ENCODE assay signal across 9 mouse cellular contexts in the genomic region with DNA sequence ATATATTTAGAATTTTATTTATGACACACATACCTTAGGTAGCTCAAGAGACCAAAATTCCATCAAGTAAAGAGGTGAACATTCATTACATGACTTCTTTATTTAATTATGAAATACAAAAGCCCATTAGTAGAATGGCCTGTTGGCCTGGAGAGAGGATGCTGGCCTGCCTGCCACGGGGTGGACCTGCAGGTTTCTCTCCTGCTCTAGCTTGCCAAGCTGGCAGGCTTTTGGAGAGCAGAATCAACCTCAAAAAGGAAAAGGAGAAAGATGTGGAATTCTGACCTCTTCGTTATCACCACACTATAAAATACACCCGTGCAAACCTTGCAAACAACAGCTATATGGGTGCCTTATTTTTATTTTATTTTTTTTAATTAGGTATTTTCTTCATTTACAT.
"Had no signal": no experiment of that assay in that cellular context is flagged by ENCODE, and none has a peak within 500 bp of the region (broad histone marks: within the 10 kb centered on the region; RNA-seq: fewer than 3 reads in every experiment).

No protein-coding gene starts in this region.

- DNase-seq: lung, adult 18-20 months; lung, embryonic 14.5 days; lung, postnatal 10 days; lung, postnatal 4 days; midbrain, embryonic 14.5 days; right cerebral cortex, postnatal 14 days; thymus, adult 2 months; thymus, postnatal 25 days; thymus, postnatal 4 days had no signal
